Mouse (Mus musculus): ENCODE results near the gene Tulp4.

The Tulp4 gene

DNA sequence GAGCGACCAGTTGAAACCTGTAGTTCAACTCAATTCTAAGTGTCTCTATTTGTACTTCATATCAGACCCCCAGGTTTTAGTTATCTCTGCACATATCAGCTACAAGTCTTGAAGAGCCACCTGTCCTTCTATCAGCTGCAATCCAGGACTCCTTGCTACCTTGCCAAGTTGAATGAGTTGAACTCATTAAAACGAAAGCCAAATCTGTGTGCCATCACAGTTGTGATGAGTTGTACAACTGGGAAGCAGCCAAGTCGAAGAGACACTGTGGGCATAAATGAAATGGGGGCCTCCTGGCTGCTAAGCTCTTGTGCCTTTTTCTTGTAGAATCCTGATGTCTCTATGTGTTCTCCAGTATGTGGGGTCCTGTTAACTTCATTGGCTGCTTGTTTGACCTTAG lies 19.2 kb downstream of the Tulp4 start:
- peak; percentile 48 to 68 for DNase-seq

DNA sequence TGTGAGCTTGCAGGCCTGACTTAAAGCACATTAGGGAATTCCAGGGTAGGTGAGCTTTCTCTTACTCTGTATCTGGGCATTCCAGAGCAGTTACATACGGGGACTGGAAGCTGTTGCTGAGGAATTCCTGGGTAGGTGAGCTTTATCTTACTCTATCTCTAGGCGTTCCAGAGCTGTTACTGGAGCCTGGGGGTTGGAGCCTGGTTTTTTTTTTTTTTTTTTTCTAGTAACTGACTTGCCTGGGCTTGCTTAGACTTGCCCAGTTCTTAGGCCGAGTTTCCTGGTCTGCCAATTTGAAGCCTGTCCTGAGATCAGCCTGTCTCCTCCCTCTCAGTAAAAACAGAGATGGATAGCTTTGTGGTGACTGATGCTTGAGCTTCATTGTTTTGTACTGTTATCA lies 21.8 kb downstream of the Tulp4 start:
- no peak for DNase-seq

DNA sequence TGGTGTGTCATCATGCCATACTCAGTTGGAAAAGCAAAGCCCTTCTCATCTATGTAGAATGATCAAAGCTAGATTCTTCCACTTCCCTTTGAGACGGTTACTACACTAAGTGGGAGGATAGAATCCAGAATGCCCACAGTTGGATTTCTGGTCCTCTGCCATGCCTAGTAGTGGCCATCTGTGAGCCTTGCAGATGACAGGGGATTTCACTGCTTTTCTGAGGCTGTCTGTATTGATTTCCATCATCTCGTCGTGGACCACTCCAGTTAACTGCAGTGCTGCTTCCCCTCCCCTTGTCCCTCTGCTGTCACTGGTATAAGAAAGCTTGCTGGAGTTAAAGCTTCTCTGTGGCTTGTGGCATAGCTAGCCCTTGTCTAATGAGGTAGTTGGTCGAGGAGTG lies 23.1 kb downstream of the Tulp4 start:
- peak; percentile 97 for DNase-seq

DNA sequence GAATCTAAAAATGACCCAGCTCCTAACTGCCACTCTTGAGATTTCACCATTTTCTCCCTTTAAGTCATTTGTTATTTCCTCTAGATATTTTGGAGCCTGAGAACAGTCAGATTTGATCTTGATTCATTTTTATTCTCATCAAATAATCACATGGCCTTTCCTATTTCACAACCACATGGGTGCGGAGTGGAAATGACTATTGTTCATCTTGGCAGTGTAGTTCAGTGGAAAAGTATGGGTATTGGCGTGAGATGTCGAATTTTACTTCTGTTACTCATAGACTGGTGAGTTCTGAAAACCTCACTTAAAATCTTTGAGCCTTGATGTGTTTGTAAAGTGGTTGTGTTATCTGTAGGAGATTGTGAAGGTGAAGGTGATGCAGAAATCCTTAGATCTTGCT lies 24.8 kb downstream of the Tulp4 start:
- no peak for DNase-seq

DNA sequence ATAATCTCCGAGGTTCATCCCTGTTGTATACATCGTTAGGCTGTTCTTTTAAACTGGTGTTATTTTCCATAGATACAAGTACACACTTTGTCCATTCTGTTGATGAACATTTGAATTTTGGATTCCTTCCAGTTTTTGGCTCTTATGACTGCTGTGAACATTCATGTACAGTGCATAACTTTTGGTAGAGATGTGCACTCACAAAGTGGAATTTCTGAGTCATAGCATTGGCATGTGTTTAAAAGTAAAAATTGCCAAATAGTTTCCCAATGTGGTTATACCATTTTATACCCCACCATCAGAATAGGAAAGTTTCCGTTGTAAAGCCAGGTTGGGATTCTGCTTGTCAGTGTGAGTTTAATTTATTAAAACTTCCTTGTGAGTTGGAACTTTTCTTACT lies 34.6 kb downstream of the Tulp4 start:
- DNase-seq: no peak

DNA sequence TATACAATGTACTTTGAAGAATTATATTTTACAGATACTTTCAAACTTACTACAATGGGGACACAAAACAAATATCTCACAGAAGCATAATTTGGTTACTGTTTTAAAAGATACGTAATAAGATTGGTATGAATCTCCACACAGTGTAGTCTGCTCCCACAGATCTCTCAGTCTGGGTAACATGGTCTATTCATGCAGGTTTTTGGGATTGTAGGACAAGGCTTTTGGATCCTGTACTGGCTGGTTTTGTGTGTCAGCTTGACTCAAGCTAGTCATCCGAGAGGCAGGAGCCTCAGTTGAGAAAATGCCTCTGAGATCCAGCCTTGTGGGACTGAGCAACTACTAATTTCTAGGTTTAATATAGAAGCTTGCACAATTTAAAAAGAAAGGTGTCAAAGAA lies 35.1 kb downstream of the Tulp4 start:
- no peak for DNase-seq

DNA sequence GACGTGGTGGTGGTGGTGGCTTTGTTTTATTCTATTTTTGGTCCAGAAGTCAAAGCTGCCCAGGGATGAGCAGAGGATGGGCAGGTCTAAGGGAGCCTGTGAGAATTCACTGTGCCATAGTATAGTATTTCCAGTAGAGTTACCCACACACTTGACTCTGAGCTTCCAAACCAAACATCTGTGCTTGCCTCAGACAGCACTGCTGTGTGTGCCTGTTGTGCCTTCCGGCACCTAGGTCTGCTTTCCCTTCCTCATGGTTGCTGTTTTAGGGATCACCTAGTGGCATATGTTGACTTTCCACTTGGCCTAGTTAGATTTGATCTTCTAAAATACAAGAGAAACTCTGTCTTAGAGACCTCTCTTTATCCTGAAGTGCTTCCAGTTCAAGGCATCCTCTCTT lies 39.0 kb downstream of the Tulp4 start:
- DNase-seq: no peak

DNA sequence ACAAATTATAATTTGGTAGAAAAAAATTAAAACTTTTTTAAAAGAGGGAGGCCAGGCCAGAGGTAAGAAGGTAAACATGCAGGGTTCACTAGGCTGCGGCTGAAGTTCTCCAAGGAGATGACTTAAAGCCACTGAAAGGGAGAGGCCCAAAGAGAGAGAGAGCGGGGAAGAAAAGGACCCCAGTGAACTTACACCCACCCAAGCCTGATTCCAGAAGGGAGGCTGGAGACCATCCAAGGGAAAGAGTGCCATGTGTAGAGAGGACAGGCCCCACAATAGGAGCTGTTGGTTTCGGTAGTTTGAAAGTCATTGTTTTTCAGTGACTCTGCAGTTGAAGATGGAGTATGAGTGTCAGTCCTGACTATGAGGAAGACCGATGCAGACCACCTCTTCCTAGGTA lies 46.7 kb downstream of the Tulp4 start:
- DNase-seq: no peak

DNA sequence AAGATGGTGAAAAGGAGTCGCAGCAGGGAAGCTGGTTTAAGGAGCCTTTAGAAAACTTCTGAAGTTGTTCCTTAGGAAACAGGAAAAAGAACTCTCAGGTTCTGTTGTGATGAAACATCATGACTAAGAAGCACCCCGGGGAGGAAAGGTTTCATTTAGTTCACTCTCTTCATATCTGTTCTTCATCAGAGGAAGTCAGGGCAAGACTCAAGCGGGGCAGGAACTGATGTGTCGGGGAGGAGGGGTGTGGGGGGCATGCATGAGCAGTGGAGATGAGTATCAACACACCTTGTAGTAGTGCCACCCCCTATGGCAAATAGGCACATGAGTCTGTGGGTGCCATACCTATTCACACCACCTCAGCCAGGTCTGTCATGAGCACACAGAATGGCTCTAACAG lies 47.3 kb downstream of the Tulp4 start:
- DNase-seq: no peak

DNA sequence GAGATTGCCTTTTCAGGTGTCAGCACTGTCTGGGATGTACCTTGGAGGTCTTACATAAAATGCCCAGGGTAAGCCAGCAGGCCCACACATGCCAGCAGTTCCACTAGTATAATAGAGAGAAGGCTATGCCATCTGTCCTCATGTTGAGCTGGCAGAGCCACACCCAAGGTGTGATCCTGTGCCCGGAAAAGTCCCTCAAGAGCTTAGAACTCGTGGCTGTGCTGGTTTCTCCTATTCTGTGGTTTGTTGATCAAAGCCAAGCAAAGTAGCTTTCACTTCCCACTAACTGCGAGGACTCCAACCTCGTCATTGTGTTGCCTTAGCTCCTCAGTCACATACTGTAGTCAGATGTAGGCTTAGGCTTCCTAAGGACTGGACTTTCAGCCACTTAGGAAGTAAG lies 48.1 kb downstream of the Tulp4 start:
- peak in 1 of 2 experiments; percentile 49 for DNase-seq

DNA sequence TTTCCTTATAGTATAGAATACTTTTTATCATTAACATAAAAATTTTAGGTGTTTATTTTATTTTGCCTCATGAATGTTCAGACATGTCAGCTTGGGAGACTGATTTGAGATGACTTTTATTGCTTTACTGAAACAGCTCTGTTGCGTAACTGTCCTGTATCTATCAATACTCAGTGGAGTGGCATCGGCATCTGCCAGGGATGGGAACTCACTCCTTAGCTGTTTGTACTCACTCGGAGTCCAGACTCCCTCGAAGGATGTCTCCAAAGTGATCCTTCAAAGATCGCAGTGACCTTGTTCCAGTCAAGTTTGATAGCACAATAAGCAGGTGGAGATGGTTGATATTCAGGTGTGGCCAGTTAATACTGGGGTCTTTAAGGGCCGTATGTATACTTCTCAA lies 54.3 kb downstream of the Tulp4 start:
- DNase-seq: no peak

DNA sequence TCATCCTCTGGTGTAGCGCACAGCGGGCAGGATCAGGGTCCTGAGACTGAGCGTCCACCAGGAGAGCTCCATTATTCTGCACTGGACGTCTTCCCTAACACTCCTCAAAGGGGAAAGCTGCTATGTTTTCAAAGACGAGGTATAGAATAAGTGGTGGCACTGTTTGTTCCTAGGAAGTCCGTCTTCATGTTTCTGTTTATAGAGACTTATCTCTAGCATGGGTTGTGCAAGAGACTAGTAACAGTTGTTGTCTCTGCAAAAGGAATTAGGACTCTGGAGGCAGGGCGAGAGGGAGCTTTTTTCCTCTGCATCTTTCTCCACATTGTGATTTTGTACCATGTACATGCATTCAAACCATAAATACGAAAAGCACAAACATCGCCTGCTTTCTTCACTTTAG lies 55.7 kb downstream of the Tulp4 start:
- no peak for DNase-seq

DNA sequence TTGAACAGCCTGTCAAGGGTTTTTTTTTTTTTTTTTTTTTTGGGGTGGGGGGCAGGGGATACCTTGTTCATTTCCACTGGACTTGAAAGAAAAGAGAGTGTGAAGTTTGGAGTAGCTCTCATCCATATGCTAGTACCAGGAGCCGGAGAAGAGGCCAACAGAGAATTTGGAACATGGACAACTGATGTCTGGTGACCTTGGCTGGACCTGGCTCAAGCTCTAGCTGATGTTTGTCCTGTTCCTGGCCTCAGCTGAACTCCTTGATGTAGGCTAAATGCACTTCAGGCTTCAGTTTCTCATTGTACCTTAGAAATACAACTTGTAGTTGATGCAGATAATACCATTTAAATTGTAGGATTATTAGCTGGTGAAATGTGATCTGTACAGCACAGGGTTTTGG lies 56.5 kb downstream of the Tulp4 start:
- DNase-seq: peak in 1 of 2 experiments; percentile 54

DNA sequence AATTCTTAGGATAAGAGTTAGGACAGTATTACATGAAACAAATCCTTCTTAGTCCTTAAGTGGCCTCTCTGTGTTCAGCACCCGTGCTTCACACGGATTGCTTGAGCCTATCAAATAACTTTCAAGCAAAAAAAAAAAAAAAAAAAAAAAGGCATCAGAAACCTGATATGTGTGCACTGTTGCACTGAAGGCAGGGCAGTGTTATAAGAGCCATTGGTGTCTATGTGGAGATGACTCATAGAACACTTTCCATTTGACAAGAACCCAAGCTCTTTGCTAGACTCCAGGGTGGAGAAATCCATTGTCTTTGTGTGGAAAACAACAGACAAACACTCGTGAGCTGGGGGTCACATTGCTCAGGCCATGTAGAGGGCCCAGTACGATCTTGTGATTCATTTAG lies 58.7 kb downstream of the Tulp4 start:
- DNase-seq: no peak

DNA sequence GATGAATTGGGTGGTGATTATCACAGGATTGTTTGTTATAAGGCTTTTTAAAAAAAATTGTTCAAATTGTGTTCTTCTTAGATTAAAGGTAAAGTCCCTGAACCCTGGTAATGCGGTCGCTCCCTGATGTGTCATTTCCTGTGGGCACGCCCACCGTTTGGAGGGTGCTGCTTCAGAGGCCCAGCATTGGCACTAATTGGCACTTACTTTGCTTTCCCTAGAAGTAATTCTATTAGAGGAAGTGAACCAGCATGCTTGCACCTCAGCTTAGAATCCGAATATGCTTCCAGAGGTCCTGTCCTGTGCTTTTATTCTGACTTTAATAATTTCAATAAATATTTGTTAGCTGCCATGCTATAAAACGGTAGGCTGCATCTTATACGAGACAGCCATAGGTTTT lies 66.2 kb downstream of the Tulp4 start:
- no peak for DNase-seq

DNA sequence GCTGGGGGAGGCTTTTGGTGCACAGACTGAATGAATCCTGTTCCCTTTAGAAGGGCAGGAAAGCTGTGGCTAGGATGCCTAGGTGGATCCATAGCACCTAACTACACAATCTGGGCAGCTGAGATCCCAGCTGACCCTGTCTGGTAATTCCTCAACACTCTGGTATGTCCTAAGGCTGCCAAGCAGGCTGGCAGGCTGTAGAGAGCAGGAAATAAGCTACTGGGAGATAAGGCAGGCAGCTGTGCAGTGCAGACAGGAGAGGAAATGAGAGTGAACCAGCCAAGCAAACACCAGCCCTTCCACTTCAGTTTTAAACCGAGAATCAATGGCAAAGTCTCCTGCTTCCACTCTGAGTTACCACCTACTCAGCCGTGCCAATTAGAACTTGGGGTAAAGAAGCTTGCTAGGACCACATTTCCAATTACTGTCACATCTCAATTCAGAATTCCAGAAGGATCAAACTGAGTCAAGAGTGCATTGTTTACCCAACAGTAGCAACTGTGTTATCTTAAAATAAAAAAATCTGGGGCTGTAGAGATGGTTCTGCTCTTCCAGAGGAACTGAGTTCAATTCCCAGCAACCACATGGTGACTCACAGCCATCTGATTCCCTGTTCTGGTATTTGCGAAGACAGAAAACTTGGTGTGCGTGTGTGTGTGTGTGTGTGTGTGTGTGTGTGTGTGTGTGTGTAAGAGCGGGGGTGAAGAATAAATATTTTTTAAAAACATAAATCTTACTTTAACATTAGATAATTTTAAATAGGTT lies 66.9 kb downstream of the Tulp4 start:
- no peak for DNase-seq

DNA sequence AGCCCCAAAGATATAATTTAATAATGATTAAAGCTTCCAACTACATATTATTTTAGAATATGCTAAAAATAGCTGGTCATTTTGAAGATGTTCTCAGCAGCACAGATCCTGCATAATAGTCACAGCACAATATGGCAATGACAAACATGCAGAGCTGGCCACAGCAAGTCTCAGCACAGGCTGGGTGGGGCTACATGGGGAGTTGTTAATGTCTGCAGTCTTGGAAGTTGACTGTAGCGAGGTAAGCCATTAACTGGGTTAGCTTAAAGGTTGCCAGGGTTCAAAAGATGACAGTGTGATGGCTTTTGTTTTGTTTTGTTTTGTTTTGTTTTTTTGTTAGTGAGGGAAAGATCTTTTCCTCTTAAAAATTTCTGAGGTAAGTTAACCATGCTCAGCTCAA lies 68.3 kb downstream of the Tulp4 start:
- no peak for DNase-seq

DNA sequence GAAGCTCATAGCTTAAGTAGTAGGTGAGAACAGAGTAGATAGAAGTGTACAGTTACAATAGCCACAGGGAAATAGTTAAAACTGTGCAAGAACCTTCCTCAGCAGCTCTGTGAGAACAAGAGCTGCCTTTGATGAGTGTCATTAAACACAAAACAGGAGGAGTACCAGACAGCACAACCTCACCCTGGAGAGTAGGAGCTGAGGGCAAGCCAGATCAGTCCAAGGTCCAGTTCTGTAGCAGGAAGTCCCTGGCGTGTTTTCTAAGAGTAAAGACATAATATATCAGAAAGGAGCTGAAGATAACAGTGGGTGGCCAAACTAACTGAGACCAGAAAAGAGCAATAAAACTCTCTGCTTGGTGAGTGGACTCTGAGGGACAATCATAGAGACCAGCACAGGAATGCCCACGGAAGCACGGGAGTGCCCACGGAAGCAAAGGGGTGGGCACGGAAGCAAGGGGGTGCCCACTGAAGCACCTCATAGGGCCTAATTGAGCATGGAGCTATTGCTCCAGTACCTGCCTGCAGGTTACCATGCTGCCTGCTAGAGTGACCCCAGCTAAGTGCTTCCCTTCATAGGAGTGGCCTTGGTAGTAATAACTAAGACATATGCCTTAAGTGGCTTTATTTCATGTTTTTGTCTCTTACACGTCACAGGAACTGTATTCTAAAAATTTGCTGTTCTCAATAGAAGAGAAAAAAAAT lies 72.5 kb downstream of the Tulp4 start:
- DNase-seq: no peak

DNA sequence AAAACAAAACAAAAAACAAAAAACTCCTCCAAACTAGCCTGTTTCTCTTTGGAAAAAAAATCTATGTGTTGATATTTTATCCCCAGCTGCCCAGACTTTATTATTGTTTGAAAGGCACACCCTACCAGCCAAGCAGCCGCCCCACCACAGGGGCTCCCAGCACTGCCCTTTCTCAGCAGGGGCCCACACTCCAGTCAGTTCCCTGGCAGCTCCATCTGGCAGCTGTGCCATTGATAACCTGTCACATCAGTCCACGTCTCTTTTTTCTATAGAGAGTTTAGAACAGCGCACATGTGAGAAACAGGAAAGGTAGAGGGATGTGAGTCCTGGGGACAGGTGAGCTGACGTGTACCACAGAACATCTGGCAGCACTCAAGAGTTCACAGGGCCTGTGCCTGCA lies 73.2 kb downstream of the Tulp4 start:
- DNase-seq: no peak

DNA sequence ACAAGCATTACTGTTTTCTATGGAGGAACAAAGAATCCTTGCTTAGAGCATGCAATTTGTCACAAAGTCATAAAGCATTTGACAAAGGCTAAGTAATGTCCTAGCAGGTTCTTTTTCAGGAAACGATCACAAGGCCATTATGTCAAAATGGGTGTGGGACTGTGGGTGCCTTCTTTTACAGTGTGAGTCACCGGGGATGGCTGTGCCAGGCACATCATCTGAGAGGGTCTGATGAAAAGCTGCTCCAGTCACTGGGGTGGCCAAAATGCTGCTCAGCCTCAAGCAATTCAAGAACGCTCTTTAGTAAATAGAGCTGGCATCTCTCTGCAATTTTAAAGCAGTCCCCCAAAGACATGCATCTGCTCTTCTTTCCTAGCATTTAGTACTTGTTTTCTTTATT lies 74.2 kb downstream of the Tulp4 start:
- no peak for DNase-seq

DNA sequence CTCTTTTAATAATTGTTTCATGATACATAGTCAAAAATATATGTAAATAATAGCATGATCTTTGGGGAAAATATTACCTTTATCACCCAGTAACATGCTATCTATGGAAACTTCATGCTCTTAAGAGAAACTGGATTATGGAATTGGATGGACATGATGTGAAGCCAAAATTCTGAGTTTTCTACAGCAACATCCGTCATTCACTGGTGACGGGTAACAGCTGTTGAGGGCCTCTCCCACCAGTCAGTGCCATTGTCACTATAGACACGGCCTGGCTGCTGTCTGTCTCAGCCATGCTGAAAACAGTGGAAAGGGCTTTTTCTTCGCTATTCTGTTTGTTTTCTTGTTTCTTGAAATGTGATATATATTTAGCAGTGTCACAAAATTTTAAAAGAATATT lies 76.5 kb downstream of the Tulp4 start:
- no peak for DNase-seq

DNA sequence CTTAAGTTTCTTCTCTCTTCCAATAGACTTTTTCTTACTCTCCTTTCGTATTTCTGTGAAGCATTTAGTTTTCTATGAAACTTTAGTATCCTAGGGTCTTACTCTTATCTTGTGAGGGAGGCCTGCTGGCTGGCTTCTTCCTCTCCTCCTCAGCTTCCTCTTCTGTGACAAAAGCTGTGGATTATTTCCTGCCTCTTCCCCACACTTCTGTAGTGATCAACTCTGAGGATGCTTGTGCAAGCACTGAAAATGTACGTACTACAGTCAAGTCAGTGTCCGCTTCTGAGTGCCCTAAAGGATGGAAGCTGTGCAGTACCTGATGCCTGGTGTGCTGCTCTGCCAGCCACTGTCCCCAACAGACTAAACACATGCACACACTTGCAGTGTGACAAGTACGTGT lies 80.4 kb downstream of the Tulp4 start:
- no peak for DNase-seq

DNA sequence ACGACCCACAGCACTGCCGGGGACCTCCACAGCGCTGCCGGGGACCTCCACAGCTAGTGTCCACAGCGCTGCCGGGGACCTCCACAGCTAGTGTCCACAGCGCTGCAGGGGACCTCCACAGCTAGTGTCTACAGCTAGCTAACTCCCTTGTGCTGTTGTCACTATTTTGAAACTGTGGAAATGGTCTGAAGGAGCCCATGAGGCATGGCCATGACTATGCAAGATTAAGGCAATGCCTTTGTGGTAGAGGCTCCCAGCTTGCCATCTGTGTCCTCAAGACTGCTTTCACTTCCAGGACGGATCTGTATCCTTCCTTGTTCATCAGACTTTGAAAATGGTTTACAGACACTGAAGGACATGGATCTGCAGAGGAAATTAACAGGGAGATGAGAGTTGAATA lies 80.9 kb downstream of the Tulp4 start:
- DNase-seq: no peak

DNA sequence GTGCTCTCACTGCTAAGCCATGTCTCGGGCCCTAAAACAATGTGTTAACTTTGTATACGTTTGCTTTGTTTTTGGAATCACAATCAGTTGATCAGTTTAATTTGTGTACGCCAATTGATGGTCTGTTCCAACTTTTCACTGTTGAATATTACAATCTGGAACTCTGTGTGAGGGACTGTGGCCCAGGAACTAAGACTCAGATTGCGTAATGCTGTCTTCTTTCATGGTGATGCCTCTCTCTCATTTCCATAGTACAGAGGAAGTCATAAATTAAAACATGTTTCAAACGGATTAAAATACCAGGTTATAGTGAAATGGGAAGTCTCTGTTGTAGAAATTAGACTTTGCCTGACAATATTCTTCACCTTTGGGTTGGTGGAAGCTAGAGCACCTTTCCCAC lies 83.0 kb downstream of the Tulp4 start:
- no peak for DNase-seq

DNA sequence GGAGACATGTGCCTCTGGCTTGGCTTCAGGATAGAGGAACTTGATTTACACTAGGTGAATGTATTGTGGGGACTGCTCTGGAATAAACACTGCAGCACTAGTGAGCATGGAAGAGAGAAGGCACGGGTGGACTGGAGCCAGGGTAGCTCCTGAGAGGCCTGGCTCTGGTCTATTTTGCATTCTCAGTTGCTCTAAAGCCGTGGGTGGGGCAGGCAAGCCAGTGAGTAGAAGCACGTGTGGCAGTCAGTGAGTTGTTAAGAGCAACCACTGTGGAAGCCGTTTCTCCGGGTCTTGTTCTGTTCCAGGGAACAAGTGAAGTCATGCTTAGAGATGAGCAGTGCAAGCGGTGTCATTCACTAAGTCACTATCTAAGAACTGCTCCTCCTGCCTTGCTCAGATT lies 86.0 kb downstream of the Tulp4 start:
- DNase-seq: no peak

All from cerebellum, postnatal 14 days (tissue).